Mouse (Mus musculus) myocyte (in vitro differentiated cells): ENCODE measurements at regions not wholly inside any gene's neighbourhood (a gene's known extent, or its start where the extent isn't known, plus 50 kb on each side); places are given as distances from the start of the nearest gene placed in this dataset.

Source experiments
- H3K27me3 ChIP-seq: one replicate; pipeline ENCODE4 v1.6.1; 2011; ENCODE audit not compliant: control insufficient read depth, insufficient read depth, insufficient read length
- H3K36me3 ChIP-seq: one replicate; pipeline ENCODE4 v1.6.1; 2011; ENCODE audit not compliant: control insufficient read depth, insufficient read depth
- H3K4me2 ChIP-seq: one replicate; pipeline ENCODE4 v1.6.1; 2011; ENCODE audit warnings: low read depth, control low read depth
- H3K4me3 ChIP-seq: one replicate; pipeline ENCODE4 v1.5.1; 2011; ENCODE audit warnings: mild to moderate bottlenecking, control low read depth, moderate library complexity
- H3K79me2 ChIP-seq: one replicate; pipeline ENCODE4 v1.6.1; 2011; ENCODE audit not compliant: control insufficient read depth, insufficient read depth
- H3ac ChIP-seq: one replicate; pipeline ENCODE4 v1.6.1; 2011; ENCODE audit not compliant: control insufficient read depth, insufficient read length
- CEBPB ChIP-seq: IDR thresholded peaks from 2 replicates; pipeline ENCODE4 v1.6.1; 2011; ENCODE audit warnings: mild to moderate bottlenecking, moderate library complexity; ENCODE audit not compliant: poor library complexity, insufficient read depth, severe bottlenecking
- E2F4 ChIP-seq: IDR thresholded peaks from one replicate; pipeline ENCODE4 v1.6.1; 2011; ENCODE audit warnings: mild to moderate bottlenecking, control low read depth, moderate library complexity; ENCODE audit not compliant: insufficient read depth
- MAX ChIP-seq: IDR thresholded peaks from one replicate; pipeline ENCODE4 v1.6.1; 2011; ENCODE audit warnings: low read depth, mild to moderate bottlenecking, control low read depth
- MYOD1 ChIP-seq, 3 experiments: IDR thresholded peaks; one replicate each; pipeline ENCODE4 v1.6.1; 2011; ENCODE audit warnings: control low read depth in 2 of 3, low read depth in 2 of 3, mild to moderate bottlenecking in 2 of 3, moderate library complexity in 1 of 3; ENCODE audit not compliant: insufficient read length in 2 of 3, control insufficient read depth in 1 of 3
- MYOG ChIP-seq, 3 experiments: IDR thresholded peaks; one replicate each; pipeline ENCODE4 v1.6.1; 2011; ENCODE audit warnings: control low read depth in 2 of 3, low read depth in 2 of 3, mild to moderate bottlenecking in 2 of 3; ENCODE audit not compliant: insufficient read length in 2 of 3, control insufficient read depth in 1 of 3, insufficient read depth in 1 of 3
- POLR2A ChIP-seq: IDR thresholded peaks from one replicate; pipeline ENCODE4 v1.6.1; 2011; ENCODE audit warnings: low read depth, mild to moderate bottlenecking, control low read depth, moderate library complexity; ENCODE audit not compliant: insufficient read length
- POLR2AphosphoS2 ChIP-seq: IDR thresholded peaks from one replicate; pipeline ENCODE4 v1.6.1; 2011; ENCODE audit warnings: low read depth, control low read depth; ENCODE audit not compliant: insufficient read length
- REST ChIP-seq: IDR thresholded peaks from one replicate; pipeline ENCODE4 v1.6.1; 2011; ENCODE audit warnings: mild to moderate bottlenecking, control low read depth, moderate library complexity; ENCODE audit not compliant: insufficient read depth, insufficient read length
- SRF ChIP-seq: IDR thresholded peaks from one replicate; pipeline ENCODE4 v1.6.1; 2011; ENCODE audit warnings: low read depth; ENCODE audit not compliant: control insufficient read depth, insufficient read length
- TCF12 ChIP-seq: IDR thresholded peaks from one replicate; pipeline ENCODE4 v1.6.1; 2011; ENCODE audit warnings: mild to moderate bottlenecking, control low read depth; ENCODE audit not compliant: poor library complexity, insufficient read depth, severe bottlenecking
- TCF3 ChIP-seq: IDR thresholded peaks from one replicate; pipeline ENCODE4 v1.6.1; 2011; ENCODE audit warnings: low read depth, control low read depth; ENCODE audit not compliant: insufficient read length
- USF1 ChIP-seq: IDR thresholded peaks from one replicate; pipeline ENCODE4 v1.6.1; 2011; ENCODE audit warnings: low read depth, mild to moderate bottlenecking, control low read depth, moderate library complexity

GRCm38 (mm10) chr13:71247241-71247640, 405.6 kb upstream of the Adamts16 start:
- no peak overlapping the region for H3K4me2 ChIP-seq
- H3ac ChIP-seq: no peak overlapping the region
- no peaks in the 10 kb centered on the region for H3K27me3 ChIP-seq
- H3K4me3 ChIP-seq: no peak overlapping the region
- TF ChIP-seq MYOD1 (IDR thresholded peaks at IDR 0.05; ENCODE audit: control insufficient read depth in 1 of 3, insufficient read length in 2 of 3, low read depth in 2 of 3): no peak
- TF ChIP-seq TCF3: no peak
- TF ChIP-seq USF1: no peak
- no peak for TF ChIP-seq SRF
- TF ChIP-seq REST: no peak
- TF ChIP-seq CEBPB: no peak
- TF ChIP-seq E2F4: no peak
- no peak for TF ChIP-seq TCF12
- TF ChIP-seq POLR2A: no peak
- TF ChIP-seq POLR2AphosphoS2: no peak
- no peak for TF ChIP-seq MAX
- TF ChIP-seq MYOG (IDR thresholded peaks at IDR 0.05; ENCODE audit: control insufficient read depth in 1 of 3, insufficient read depth in 1 of 3, insufficient read length in 2 of 3, low read depth in 2 of 3): no peak
- no peaks in the 10 kb centered on the region for H3K79me2 ChIP-seq
- H3K36me3 ChIP-seq: no peaks in the 10 kb centered on the region

GRCm38 (mm10) chr13:71245326-71245725, 403.7 kb upstream of the Adamts16 start:
- Histone ChIP-seq H3K27me3 (no peaks in the 10 kb centered on the region), H3K36me3 (no peaks in the 10 kb centered on the region), H3K4me2 (no peak overlapping the region), H3K4me3 (no peak overlapping the region), H3ac (no peak overlapping the region), H3K79me2 (no peaks in the 10 kb centered on the region)
- TF ChIP-seq MYOD1 (IDR thresholded peaks at IDR 0.05; ENCODE audit: control insufficient read depth in 1 of 3, insufficient read length in 2 of 3, low read depth in 2 of 3): no peak
- TF ChIP-seq POLR2AphosphoS2: no peak
- no peak for TF ChIP-seq POLR2A
- TF ChIP-seq MYOG (IDR thresholded peaks at IDR 0.05; ENCODE audit: control insufficient read depth in 1 of 3, insufficient read depth in 1 of 3, insufficient read length in 2 of 3, low read depth in 2 of 3): no peak
- TF ChIP-seq MAX: no peak
- TF ChIP-seq TCF3: no peak
- TF ChIP-seq CEBPB: no peak
- no peak for TF ChIP-seq SRF
- no peak for TF ChIP-seq USF1
- TF ChIP-seq E2F4: no peak
- TF ChIP-seq TCF12: no peak
- TF ChIP-seq REST: no peak

- Histone ChIP-seq H3K79me2 (no peaks in the 10 kb centered on the region), H3K4me3 (no peak overlapping the region), H3K36me3 (no peaks in the 10 kb centered on the region), H3K4me2 (no peak overlapping the region), H3ac (no peak overlapping the region), H3K27me3 (no peaks in the 10 kb centered on the region)
- TF ChIP-seq REST: no peak
- no peak for TF ChIP-seq SRF
- TF ChIP-seq MAX: no peak
- TF ChIP-seq CEBPB: no peak
- TF ChIP-seq USF1: no peak
- no peak for TF ChIP-seq TCF12
- TF ChIP-seq POLR2AphosphoS2: no peak
Observed at GRCm38 (mm10) chr13:71239782-71240181, 398.2 kb upstream of the Adamts16 start.

GRCm38 (mm10) chr13:71235338-71235737, 393.7 kb upstream of the Adamts16 start:
- no peaks in the 10 kb centered on the region for H3K36me3 ChIP-seq

GRCm38 (mm10) chr13:71231182-71231581, 389.6 kb upstream of the Adamts16 start:
- TF ChIP-seq USF1 (no peak), TCF12 (no peak), POLR2AphosphoS2 (no peak), SRF (no peak), TCF3 (no peak), E2F4 (no peak), POLR2A (no peak), MYOG (IDR thresholded peaks at IDR 0.05; ENCODE audit: control insufficient read depth in 1 of 3, insufficient read depth in 1 of 3, insufficient read length in 2 of 3, low read depth in 2 of 3) (no peak), CEBPB (no peak)
- no peaks in the 10 kb centered on the region for H3K27me3 ChIP-seq
- no peaks in the 10 kb centered on the region for H3K79me2 ChIP-seq
- H3K4me3 ChIP-seq: no peak overlapping the region
- no peak overlapping the region for H3K4me2 ChIP-seq
- no peak overlapping the region for H3ac ChIP-seq
- no peaks in the 10 kb centered on the region for H3K36me3 ChIP-seq

More at GRCm38 (mm10) chr13:71235338-71235737, 393.7 kb upstream of the Adamts16 start:
- Histone ChIP-seq H3K79me2 (no peaks in the 10 kb centered on the region), H3K4me3 (no peak overlapping the region), H3ac (no peak overlapping the region), H3K4me2 (no peak overlapping the region), H3K27me3 (no peaks in the 10 kb centered on the region)
- TF ChIP-seq POLR2A (no peak), MYOG (IDR thresholded peaks at IDR 0.05; ENCODE audit: control insufficient read depth in 1 of 3, insufficient read depth in 1 of 3, insufficient read length in 2 of 3, low read depth in 2 of 3) (no peak), TCF3 (no peak), MYOD1 (IDR thresholded peaks at IDR 0.05; ENCODE audit: control insufficient read depth in 1 of 3, insufficient read length in 2 of 3, low read depth in 2 of 3) (no peak), REST (no peak), USF1 (no peak), CEBPB (no peak), TCF12 (no peak), E2F4 (no peak)
